Mouse (Mus musculus) liver, postnatal 0 days (tissue): Measurements from ENCODE around the gene Coq8b.

Experiments
- CTCF ChIP-seq: sonication (generic); IDR thresholded peaks from 2 replicates; pipeline ENCODE4 v1.5.1; 2016; ENCODE audit warnings: antibody characterized with exemption, low read depth
- EP300 ChIP-seq: IDR thresholded peaks from 2 replicates; pipeline ENCODE4 v1.6.1; 2016; ENCODE audit warnings: antibody characterized with exemption, low read depth, mild to moderate bottlenecking

- TF ChIP-seq CTCF (no peak), EP300 (no peak)
Observed at GRCm38 (mm10) chr7:27221939-27222338, 10.9 kb upstream of the Coq8b start.
